Mouse (Mus musculus) c-Kit-positive CD71-negative TER-119-negative erythroid progenitor cells, embryonic 14.5 days (primary cell): ENCODE data around the gene Tomm40l.

Experiments
- DNase-seq: peaks from one replicate; pipeline ENCODE4 v3.0.0-alpha.2; 2013; ENCODE audit warnings: low read depth

Gene Tomm40l

DNA sequence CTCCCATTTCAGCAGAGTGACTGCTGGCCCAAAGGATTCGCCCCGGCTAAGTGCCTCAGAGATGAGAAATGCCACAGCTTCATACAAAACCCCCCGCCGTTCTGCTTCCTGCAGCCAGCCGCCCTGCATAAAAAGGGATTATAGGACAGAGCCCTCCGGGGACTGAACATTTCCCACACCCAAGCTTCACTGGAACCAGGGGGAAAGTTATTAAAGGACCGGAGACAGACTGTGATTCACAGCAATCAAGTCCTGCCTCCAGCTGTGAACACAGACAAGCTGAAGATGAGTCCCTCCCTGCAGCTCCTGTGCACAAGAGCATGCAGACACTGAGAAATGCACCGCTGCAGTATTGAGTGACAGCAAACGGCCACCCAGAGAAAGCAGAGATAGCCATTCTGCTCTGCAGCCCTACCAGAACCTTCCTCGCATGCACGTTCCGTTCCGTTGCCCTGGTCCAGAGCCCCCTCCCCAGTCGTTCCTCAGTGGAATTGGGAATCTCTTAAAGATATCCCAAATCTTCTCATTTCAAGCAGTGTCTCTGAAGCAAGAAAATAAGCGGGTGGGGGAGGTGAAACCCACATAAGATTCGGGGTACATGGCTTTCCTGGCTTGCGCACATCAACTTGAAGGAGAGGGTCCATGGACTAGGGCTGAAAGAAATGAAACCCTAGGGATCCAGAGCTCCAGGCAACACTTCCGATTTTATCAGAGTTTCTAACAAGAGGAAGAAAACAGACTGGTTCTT lies 29.0 kb downstream of the Tomm40l start:
- DNase-seq: no peak

DNA sequence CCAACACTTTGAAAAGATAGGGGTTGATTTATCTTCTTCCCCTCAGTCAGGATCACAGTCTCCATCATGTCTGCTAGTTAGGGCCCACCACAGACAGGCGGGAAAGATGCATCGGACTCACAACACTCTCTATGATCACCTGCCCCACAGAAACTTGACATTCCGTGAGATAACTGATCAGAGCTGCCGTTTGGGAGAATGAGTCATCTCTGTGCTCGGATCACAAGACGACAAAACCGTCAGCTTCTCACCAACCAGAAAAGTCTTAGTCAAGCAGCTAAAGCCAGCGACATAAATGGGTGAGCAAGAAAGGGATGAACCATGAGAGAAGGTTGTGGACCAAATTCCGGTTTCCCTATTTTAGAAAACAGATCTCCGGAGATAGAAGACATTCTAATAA lies 30.0 kb downstream of the Tomm40l start:
- DNase-seq: no peak

GRCm38 (mm10) chr1:171190832-171191231 lies 31.5 kb downstream of the Tomm40l start:
- no peak for DNase-seq

GRCm38 (mm10) chr1:171189476-171190114 lies 32.7 kb downstream of the Tomm40l start:
- DNase-seq: no peak

GRCm38 (mm10) chr1:171189046-171189445 lies 33.3 kb downstream of the Tomm40l start:
- DNase-seq: no peak

DNA sequence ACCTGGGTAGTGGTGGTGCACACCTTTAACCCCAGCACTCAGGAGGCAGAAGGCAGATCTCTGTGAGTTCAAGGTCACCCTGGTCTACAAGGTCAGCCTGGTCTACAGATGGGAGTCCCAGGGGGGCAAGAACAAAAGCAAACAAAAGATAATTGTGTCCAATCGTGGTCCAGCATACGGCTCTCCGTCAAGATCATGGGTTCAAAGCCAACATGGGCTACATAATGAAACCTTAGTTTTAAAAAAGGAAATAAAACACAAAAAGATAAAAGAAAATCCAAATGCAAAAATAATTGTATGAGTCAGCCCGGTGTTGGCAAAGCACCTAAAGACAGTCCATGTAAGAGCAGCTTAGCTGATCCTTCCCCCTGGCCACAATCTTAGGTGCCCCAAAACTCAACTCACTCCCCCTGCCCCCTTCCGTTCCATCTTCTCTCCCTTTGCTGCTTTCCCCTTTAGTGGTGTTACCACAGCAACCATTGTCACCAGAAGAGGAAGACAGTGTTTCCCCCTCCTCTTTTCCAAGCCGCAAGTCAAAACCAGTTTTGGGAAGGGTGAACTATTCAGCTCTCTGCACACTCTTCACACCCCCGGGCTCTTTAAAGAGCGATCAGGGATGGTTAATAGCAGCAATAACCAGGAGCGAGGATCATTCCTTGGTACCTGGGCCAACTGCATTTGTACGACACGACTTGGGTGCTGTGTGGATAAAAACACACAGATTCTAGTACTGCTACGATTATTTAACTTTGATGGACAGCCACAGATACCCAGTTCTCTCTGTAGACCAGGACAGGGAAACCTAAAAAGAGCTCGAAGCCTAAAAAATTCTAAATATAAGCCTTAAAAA lies 34.2 kb downstream of the Tomm40l start:
- no peak for DNase-seq

DNA sequence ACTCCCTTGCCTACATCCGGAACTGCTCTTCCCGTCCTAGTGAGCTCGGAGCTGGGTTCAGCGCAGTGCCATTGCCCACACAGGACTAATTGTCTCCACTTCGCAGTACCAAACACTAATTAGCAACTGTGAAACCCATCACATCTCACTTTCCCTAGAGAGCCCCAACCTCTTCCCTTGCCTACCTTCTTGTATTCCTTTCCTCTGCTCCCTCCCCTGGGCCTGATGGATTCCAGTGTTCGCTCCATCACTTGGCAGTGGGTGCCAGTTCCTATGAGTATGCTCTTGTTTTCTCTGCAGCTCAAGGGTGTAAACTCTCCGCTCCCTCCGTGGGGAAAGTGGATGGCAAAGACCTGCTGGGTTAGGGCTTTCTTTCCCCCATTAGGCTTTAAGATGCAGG lies 36.7 kb downstream of the Tomm40l start:
- no peak for DNase-seq

DNA sequence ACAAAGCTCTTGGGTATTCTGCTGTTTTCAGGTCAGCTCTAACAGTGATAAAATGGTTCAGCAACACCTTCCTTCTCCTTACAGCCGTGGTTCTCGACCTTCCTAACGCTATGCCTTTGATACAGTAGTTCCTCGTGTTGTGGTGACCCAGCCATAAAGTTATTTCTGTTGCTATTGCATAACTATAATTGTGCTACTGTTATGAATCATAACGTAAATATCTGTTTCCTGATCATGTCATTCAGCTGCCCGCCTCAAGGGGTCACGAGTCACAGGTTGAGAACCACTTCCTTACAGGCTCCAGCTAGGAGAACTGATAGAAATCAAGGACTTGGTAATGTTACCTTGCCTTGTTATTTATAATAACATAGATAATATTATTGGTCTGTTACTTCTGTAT lies 38.0 kb downstream of the Tomm40l start:
- DNase-seq: peak; percentile 55

- no peak for DNase-seq
Measured at GRCm38 (mm10) chr1:171183620-171184019, 38.7 kb downstream of the Tomm40l start.

DNA sequence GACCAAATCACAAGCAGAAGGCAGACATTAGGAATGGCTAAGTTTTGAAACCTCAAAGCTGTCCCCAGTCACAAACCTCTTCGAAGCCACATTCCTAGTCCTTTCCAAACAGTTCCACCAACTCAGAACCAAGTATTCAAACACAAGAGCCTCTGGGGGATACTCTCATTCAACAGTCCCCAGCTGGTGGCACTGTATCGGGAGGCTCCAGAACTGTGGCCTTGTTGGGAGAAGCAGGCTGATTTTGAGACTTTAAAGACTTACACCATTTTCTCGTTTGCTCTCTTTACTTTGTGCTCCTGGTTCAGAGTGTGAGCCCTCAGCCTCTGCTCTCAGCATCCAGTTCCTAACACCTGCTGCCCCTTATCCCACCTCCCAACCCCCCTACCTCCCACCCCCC lies 39.3 kb downstream of the Tomm40l start:
- no peak for DNase-seq

GRCm38 (mm10) chr1:171179487-171180171 lies 42.7 kb downstream of the Tomm40l start:
- no peak for DNase-seq

DNA sequence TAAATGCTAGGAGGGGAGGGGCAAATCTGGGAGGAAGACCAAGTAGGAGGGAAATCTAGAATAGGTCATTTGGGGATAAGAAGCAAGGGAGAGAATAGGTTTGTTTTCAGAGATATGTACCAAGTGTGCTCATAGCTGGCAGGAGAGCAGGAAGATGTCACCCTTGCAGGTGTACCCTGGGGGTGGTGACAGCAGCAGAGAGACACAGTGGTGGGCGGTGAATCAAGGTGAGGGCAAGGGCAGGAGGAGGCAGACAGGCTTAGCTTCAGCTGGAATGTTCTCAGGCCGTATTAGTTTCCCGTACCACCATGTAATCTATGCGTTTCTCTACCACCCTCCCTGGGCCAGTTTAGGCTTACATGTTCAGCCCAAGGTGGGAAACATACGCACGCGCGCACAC lies 49.5 kb downstream of the Tomm40l start:
- no peak for DNase-seq

DNA sequence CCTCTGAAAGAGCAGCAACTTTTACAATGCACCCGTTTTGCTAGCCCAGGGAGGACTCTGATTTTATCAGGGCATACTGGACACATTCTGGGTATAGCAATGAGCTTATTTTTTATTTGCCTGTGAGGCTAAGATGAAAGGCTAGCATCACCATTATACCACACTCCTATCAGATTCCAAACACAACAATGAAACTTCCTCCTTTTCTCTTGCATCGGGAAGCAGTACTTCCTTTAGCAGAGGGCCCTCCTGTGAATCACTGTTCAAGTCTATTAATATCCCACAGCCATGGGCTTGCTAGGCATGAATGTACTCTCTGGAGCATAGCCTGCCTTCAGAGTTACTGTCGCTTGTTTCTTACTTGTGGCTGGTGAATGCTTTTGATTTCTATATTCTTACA lies 51.2 kb downstream of the Tomm40l start:
- no peak for DNase-seq

DNA sequence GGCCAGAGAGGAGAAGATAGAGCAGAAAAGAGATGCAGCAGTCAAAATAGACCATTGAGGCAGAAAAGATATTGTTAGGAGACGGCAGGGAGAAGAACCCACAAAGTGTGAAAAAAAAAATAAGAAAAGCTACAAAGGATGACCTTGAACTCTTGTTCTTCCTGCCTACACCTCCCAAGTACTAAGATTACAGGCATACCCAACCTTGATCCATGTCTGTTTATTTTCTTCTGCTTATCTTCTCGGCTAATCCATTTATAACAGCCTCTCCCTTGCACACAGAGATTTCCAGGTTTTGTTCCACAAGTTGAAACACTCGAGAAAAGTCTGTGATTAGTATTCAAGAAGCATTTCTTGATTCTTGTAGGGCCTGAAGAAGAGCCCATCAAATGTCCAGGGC lies 52.4 kb downstream of the Tomm40l start:
- no peak for DNase-seq

DNA sequence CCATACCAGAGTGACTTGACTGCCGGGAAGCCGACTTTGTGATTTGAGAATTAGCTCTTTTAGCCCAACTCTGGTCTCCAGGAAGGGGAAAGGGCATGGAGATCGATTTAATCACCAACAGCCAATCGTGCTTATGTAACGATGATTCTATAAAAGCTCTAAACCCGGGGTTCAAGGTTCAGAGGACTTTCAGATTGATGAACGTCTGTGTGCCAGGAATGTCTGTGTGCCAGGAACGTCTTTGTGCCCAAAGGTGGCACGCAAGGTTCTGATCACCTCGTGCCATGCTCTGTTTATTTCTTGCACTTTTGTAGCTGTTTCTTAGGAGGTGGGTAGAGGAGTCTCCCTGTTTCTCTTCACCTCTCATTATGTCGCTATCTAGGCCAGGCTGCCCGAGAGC lies 53.4 kb downstream of the Tomm40l start:
- no peak for DNase-seq
